Mouse (Mus musculus) ovary, postnatal 10 days (tissue): ENCODE results near the gene Gm17720.
"Not testable (repeated sequence)": the region's sequence is repeated elsewhere in the genome, so short reads cannot be mapped to it uniquely, and the experiment has no call there.

Experiments
- DNase-seq: peaks from one replicate; pipeline ENCODE4 v3.0.0; 2022; ENCODE audit warnings: low spot score

Gm17720 gene

GRCm38 (mm10) chr8:110039216-110039615, 63.3 kb downstream of the Gm17720 start:
- no peak for DNase-seq

GRCm38 (mm10) chr8:110036156-110036555, 66.4 kb downstream of the Gm17720 start:
- DNase-seq = no peak

GRCm38 (mm10) chr8:110034331-110034730, 68.2 kb downstream of the Gm17720 start:
- DNase-seq = no peak

- not testable (repeated sequence) for DNase-seq
These were observed 68.8 kb downstream of the Gm17720 start for GRCm38 (mm10) chr8:110033771-110034170.
